Mouse (Mus musculus) midbrain, embryonic 10.5 days (tissue): ENCODE results near the gene Ftsj3. TPM values are rescaled to one million over a fixed set of nuclear protein-coding genes. Genes with fewer than 3 reads are reported as not detected.
A peak's percentile ranks its signal among the peaks of the same experiment; 100 is the strongest.

Experiments used
- DNase-seq: peaks from one replicate; pipeline ENCODE4 v3.0.0-alpha.2; 2017; ENCODE audit warnings: low spot score
- H3K27ac ChIP-seq: fragments of 300-500 bp; sonication (generic); replicated peaks from 2 replicates; pipeline ENCODE4 v1.5.1; 2016; ENCODE audit warnings: mild to moderate bottlenecking
- H3K27me3 ChIP-seq: fragments of 300-500 bp; sonication (generic); 2 replicates; pipeline ENCODE4 v1.6.1; 2016; ENCODE audit warnings: low read depth, mild to moderate bottlenecking; ENCODE audit not compliant: poor library complexity, severe bottlenecking
- H3K36me3 ChIP-seq: fragments of 300-500 bp; sonication (generic); 2 replicates; pipeline ENCODE4 v1.6.1; 2016; ENCODE audit warnings: mild to moderate bottlenecking, moderate library complexity
- H3K4me1 ChIP-seq: fragments of 300-500 bp; sonication (generic); 2 replicates; pipeline ENCODE4 v1.6.1; 2016
- H3K4me3 ChIP-seq: fragments of 300-500 bp; sonication (generic); 2 replicates; pipeline ENCODE4 v1.5.1; 2016; ENCODE audit warnings: mild to moderate bottlenecking, moderate library complexity
- H3K9me3 ChIP-seq: fragments of 300-500 bp; sonication (generic); replicated peaks from 2 replicates; pipeline ENCODE4 v1.6.1; 2016; ENCODE audit warnings: mild to moderate bottlenecking
- WGBS: fragments of 180-500 bp; shearing (Covaris S2); methylation state at CpG from one replicate; pipeline ENCODE4 v1.1.7; 2016; 5-methylcytosine and 5-hydroxymethylcytosine counted together
- polyA plus RNA-seq: library from polyadenylated mRNA; unstranded; fragments of >200 nt; fragmentation: Nextera tagmentation; extraction: Ambion mirVana; gene quantifications from 2 replicates; pipeline ENCODE4 v1.2.1, GENCODE M21; 2016

Gene Ftsj3
- polyA plus RNA-seq = 78.1 and 83.8 TPM in 2 replicates

- Histone ChIP-seq H3K9me3 (no peaks in the 10 kb centered on the region), H3K36me3 (peaks cover 80% of the 10 kb centered on the region)
Measured at GRCm38 (mm10) chr11:106255685-106256451, at the start of gene Ftsj3, which contains the start of gene Psmc5. Gene Ftsj3, minus strand, starts transcription at chr11:106256079. Gene Psmc5, plus strand, starts transcription at chr11:106256154.

GRCm38 (mm10) chr11:106305348-106306064 lies 49.6 kb upstream of the Ftsj3 start:
- no peak for DNase-seq
- Histone ChIP-seq H3K9me3 (no peaks in the 10 kb centered on the region), H3K4me1 (no peaks in the 10 kb centered on the region), H3K27ac (no peak overlapping the region), H3K4me3 (no peak overlapping the region), H3K27me3 (no peaks in the 10 kb centered on the region), H3K36me3 (no peaks in the 10 kb centered on the region)
- WGBS = 82% methylated on average over 10 of the region's 10 CpGs

More at GRCm38 (mm10) chr11:106255685-106256451, at the start of gene Ftsj3, which contains the start of gene Psmc5:
- peak within 1 kb of the TSS; percentile 96 for H3K27ac ChIP-seq
- H3K4me3 ChIP-seq = peak within 1 kb of the TSS; percentile 91
- H3K4me1 ChIP-seq = peaks cover 28% of the 10 kb centered on the region
- WGBS = under 1% methylated on average over 42 of the region's 42 CpGs
- peak; percentile 95 for DNase-seq
- H3K27me3 ChIP-seq = no peaks in the 10 kb centered on the region

GRCm38 (mm10) chr11:106302634-106303033 lies 46.8 kb upstream of the Ftsj3 start:
- Histone ChIP-seq H3K4me3 (no peak overlapping the region), H3K36me3 (no peaks in the 10 kb centered on the region), H3K9me3 (no peaks in the 10 kb centered on the region; the same call in 1 of the 2 replicates), H3K4me1 (no peaks in the 10 kb centered on the region), H3K27ac (no peak overlapping the region), H3K27me3 (no peaks in the 10 kb centered on the region)
- DNase-seq = peak; percentile 71
- WGBS = 24% methylated on average over 2 of the region's 2 CpGs

GRCm38 (mm10) chr11:106301765-106302164 lies 45.9 kb upstream of the Ftsj3 start, which contains the start of gene Gh:
Gene Gh, minus strand, starts transcription at chr11:106301865.
- no peaks in the 10 kb centered on the region for H3K27me3 ChIP-seq
- no peak within 1 kb of the TSS for H3K4me3 ChIP-seq
- no peaks in the 10 kb centered on the region for H3K4me1 ChIP-seq
- H3K36me3 ChIP-seq = no peaks in the 10 kb centered on the region
- no peak for DNase-seq
- H3K9me3 ChIP-seq = no peaks in the 10 kb centered on the region; the same call in 1 of the 2 replicates
- no peak within 1 kb of the TSS for H3K27ac ChIP-seq
- WGBS = 83% methylated on average over 9 of the region's 9 CpGs

GRCm38 (mm10) chr11:106291861-106292260 lies 36.0 kb upstream of the Ftsj3 start:
- Histone ChIP-seq H3K27me3 (no peaks in the 10 kb centered on the region), H3K4me3 (no peak overlapping the region), H3K36me3 (no peaks in the 10 kb centered on the region), H3K27ac (no peak overlapping the region), H3K4me1 (no peaks in the 10 kb centered on the region), H3K9me3 (no peaks in the 10 kb centered on the region)
- WGBS = 90% methylated on average over 2 of the region's 2 CpGs
- no peak for DNase-seq

GRCm38 (mm10) chr11:106290376-106290775 lies 34.5 kb upstream of the Ftsj3 start:
- Histone ChIP-seq H3K36me3 (no peaks in the 10 kb centered on the region), H3K27me3 (no peaks in the 10 kb centered on the region), H3K27ac (no peak overlapping the region), H3K4me1 (no peaks in the 10 kb centered on the region), H3K4me3 (no peak overlapping the region), H3K9me3 (no peaks in the 10 kb centered on the region)
- WGBS = 96% methylated on average over 5 of the region's 5 CpGs
- no peak for DNase-seq

- Histone ChIP-seq H3K27ac (no peak overlapping the region), H3K36me3 (no peaks in the 10 kb centered on the region), H3K4me1 (no peaks in the 10 kb centered on the region), H3K27me3 (no peaks in the 10 kb centered on the region), H3K4me3 (no peak overlapping the region), H3K9me3 (no peaks in the 10 kb centered on the region)
- WGBS = 77% methylated on average over 8 of the region's 8 CpGs
- DNase-seq = no peak
Measured at GRCm38 (mm10) chr11:106289369-106289768, 33.5 kb upstream of the Ftsj3 start.

- Histone ChIP-seq H3K27me3 (no peaks in the 10 kb centered on the region; the same call in 1 of the 2 replicates), H3K27ac (no peak overlapping the region), H3K9me3 (no peaks in the 10 kb centered on the region), H3K4me1 (peaks cover 3% of the 10 kb centered on the region), H3K4me3 (no peak overlapping the region), H3K36me3 (no peaks in the 10 kb centered on the region)
- no peak for DNase-seq
- WGBS = 77% methylated on average over 11 of the region's 11 CpGs
Measured at GRCm38 (mm10) chr11:106286987-106287386, 31.1 kb upstream of the Ftsj3 start.

- WGBS = 83% methylated on average over 7 of the region's 7 CpGs
- H3K4me3 ChIP-seq = no peak overlapping the region
- H3K27ac ChIP-seq = no peak overlapping the region
- no peaks in the 10 kb centered on the region; the same call in 1 of the 2 replicates for H3K27me3 ChIP-seq
- H3K9me3 ChIP-seq = no peaks in the 10 kb centered on the region
- DNase-seq = no peak
- H3K36me3 ChIP-seq = no peaks in the 10 kb centered on the region
- H3K4me1 ChIP-seq = peaks cover 6% of the 10 kb centered on the region
Measured at GRCm38 (mm10) chr11:106286206-106286605, 30.3 kb upstream of the Ftsj3 start.

GRCm38 (mm10) chr11:106284126-106284525 lies 28.2 kb upstream of the Ftsj3 start:
- Histone ChIP-seq H3K27ac (no peak overlapping the region), H3K9me3 (no peaks in the 10 kb centered on the region), H3K4me3 (no peak overlapping the region), H3K4me1 (peaks cover 6% of the 10 kb centered on the region), H3K27me3 (no peaks in the 10 kb centered on the region; the same call in 1 of the 2 replicates), H3K36me3 (no peaks in the 10 kb centered on the region)
- DNase-seq = no peak
- WGBS = 74% methylated on average over 8 of the region's 8 CpGs

GRCm38 (mm10) chr11:106283371-106283770 lies 27.5 kb upstream of the Ftsj3 start:
- no peak for DNase-seq
- WGBS = 83% methylated on average over 4 of the region's 4 CpGs
- Histone ChIP-seq H3K9me3 (no peaks in the 10 kb centered on the region), H3K36me3 (no peaks in the 10 kb centered on the region), H3K27ac (no peak overlapping the region), H3K4me1 (peaks cover 6% of the 10 kb centered on the region), H3K4me3 (no peak overlapping the region), H3K27me3 (no peaks in the 10 kb centered on the region; the same call in 1 of the 2 replicates)

- no peak overlapping the region for H3K4me3 ChIP-seq
- peaks cover 9% of the 10 kb centered on the region for H3K27me3 ChIP-seq
- DNase-seq = no peak
- WGBS = 92% methylated on average over 6 of the region's 6 CpGs
- peaks cover 6% of the 10 kb centered on the region for H3K4me1 ChIP-seq
- H3K9me3 ChIP-seq = no peaks in the 10 kb centered on the region
- no peaks in the 10 kb centered on the region for H3K36me3 ChIP-seq
- H3K27ac ChIP-seq = no peak overlapping the region
Measured at GRCm38 (mm10) chr11:106282452-106282851, 26.6 kb upstream of the Ftsj3 start.
